Mouse (Mus musculus): Measurements from ENCODE around the gene Uchl4.
A peak's percentile ranks its signal among the peaks of the same experiment; 100 is the strongest.
"Not testable (repeated sequence)": the region's sequence is repeated elsewhere in the genome, so short reads cannot be mapped to it uniquely, and the experiment has no call there.

The Uchl4 gene

DNA sequence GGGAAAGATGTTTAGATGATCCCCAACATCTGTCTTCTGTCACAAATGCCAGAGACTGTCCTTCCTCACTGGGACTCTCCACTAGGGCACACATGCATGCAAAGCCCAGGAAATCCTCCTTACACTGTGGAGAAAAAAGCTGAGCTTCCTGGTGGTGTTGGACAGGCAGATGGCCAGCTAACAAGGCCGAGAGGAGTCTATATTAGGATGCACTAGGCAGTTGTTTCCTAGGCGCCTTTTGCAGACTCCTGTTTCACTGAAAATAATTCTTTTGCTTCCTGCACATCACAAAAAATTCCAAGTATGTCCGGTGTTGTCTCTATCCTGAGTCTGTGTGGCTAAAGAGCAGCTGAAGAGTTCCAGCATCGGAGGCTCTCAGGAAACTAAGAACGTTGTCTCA, 3.8 kb upstream of the Uchl4 start:
- DNase-seq (ENCODE audit: low read depth, low spot score): no peak

DNA sequence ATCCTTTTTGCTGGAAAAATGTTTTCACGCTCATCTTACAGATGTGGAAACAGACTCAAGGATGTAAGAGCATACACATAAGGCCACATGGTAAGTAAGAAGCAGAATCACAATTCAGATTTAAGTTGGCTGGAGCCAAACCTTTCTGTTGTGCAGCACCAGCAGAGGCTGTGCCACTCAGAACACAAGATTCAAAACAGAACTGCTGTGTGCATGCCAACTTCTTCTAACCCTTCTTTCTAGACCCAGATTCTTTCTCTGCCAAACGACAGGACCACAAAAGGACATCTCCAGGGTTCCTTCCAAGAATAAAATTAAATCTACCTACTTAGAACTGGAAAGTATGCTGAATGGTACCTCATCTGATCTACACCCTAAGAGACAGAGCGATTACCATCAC, 3.3 kb upstream of the Uchl4 start:
- DNase-seq (ENCODE audit: low read depth, low spot score): no peak

DNA sequence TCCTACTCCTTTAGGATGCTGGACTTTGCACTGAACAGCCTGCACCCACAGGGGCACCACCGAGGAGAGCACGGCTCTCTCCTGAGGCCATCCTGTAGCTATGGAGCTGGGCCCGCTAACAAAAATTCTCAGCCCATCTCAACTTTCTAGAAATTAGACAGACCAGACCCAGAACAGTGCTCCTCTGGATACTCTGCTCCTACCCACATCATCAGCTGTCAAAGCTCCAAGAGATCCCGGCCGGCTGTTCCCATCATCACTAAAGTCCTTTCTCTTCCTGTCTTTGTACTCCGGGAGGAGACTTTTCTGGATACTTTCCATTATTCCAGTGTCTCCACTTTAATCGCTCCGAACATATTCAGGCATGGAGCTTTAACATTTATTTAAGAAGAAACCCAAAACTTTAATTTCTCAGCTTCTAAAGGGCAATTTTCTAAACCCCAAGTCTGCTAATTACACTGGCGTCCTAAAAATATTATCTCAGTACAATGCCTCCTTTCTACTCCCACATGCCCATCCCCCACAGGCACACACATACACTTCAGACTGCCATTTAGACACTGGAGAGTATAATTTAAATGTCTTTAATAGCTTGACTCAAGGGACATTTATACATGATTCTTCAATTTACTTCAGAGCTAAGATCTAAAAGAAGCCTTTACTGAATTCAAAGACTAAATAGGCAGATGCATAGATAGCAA, 2.6 kb upstream of the Uchl4 start:
- no peak for DNase-seq (ENCODE audit: low read depth, low spot score)

DNA sequence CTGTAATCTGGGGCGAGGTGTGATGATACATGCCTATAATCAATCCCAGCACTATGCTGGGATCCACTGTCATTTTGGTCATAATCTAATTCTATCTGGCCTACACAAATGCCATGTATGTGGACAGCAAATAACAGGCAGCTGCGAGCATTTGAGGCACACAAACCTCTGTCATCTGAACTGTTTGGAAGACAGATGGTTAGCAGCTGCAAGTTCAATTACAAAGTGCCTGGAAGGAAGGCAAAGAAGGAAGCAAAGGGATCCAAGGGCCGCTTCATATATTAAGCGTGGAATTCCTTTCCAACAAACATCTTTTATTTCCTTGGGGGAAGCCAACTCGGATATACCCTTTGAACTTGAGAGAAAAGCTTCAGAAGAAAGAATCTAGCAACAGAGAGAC, 1.3 kb upstream of the Uchl4 start:
- peak; percentile 49 for DNase-seq (ENCODE audit: low read depth, low spot score)

DNA sequence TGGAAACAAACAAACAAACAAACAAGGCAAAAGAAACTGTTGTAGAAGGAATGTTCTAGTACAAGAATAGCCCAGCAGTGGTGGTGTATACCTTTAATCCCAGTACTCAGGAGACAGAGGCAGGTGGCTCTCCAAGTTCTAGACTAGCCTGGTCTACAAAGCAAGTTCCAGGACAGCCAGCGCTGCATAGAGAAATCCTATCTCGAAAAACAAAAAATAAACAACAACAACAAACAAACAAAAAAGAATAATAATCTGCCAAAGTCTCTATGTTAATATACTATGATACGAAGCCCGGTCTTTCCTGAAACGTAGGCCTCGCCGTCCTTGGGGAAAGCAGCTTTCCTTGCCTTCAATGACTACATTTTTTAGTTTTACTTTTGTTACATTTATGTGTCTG, 1.1 kb downstream of the Uchl4 start:
- no peak for DNase-seq (ENCODE audit: low read depth, low spot score)

DNA sequence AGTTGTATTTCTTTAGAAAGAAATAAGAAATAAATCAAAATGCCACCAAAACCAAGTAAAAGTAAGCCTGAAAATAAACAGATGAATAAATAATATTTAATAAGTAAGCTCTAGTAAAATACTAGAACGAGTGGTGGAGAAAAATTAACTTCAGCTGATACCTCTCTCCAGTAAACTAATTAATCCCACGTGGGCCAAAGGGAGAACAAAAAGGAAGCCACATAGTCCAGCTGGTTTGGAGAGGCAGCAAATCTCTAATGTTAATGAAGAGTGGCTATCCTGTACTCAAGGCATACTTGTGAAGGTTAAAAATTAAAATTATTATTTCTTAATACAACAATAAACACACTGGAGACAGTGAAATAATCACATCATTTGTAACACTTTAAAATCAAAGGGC, 5.1 kb downstream of the Uchl4 start:
- DNase-seq (ENCODE audit: low read depth, low spot score): no peak

DNA sequence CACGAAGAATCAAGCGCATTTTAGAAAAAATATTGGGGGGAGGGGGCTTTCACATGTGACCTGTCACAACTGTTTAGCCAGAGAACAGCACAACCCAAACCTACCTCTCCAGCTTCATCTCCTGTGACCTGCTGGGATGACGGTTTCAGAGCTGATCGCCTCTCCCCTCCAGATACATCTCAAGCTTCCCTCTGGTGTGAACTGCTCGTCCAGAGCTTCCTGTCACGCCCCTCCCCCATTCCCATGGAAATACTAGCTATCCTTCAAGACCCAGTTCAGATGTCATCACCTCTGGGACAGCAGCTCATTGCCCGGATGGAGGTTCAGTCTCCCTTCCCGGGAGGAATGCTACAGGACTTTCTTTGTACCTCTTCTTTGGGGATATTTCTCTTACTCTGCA, 5.7 kb downstream of the Uchl4 start:
- DNase-seq (ENCODE audit: low read depth, low spot score): no peak

DNA sequence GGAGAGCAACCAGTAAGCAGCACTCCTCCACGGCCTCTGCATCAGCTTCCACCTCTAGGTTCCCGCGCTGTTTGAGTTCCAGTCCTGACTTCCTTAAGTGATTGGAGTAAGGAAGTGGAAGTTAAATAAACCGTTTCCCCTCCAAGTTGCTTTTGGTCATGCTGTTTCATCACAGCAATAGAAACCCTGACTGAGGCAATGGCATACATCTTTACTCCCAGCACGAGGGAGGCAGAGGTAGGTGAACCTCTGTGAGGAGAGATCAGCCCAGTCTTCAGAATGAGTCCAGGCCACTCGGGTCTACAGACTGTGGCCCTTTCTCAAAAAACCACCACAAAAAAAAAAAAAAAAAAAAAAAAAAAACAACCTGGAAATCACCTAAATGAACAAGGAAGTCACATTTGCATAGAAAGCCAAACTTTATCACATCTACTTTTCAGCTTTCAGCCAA, 7.4 kb downstream of the Uchl4 start:
- DNase-seq (ENCODE audit: low read depth, low spot score): no peak

DNA sequence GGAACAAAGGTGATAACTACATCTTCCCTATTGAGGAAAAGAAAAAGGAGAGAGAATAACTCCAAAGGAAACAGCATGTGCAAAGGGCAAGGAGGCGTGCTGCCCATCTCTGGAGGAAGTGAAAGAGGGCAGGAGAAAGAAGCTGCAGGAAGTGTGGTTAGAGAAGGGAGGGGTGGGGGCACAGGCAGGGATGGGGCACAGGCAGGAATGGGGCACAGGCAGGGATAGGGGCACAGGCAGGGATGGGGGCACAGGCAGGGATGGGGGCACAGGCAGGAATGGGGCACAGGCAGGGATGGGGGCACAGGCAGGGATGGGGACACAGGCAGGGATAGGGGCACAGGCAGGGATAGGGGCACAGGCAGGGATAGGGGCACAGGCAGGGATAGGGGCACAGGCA, 14.4 kb downstream of the Uchl4 start:
- no peak for DNase-seq (ENCODE audit: low read depth, low spot score)

DNA sequence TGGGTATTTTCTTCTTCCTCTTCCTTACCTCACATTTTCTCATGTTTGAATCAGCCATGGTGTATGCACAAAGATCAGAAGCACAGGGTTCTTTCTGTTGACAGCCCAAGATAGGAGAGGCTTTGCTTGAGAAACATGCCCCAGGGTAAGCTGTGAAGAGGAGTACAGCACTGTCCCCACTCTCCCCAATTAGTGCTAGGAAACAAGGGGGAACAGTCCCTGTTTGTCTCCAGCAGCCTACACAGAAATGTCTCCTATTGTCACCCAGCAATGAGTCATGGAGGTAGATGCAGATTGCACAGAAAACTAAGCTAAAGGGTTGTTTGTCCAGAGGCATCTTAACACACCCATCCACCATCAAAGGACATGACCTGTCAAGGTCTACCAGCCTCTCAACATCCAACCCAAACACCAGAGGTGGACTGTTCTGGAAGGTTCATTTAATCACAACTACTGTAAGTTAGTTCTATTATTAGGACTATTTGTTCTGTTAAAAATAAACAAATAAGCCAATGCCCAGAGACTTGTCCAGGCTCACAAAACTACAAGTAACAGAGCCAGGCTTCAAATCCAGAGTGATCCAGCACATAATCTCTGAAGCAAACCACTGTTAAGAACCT, 15.2 kb downstream of the Uchl4 start:
- no peak for DNase-seq (ENCODE audit: low read depth, low spot score)

DNA sequence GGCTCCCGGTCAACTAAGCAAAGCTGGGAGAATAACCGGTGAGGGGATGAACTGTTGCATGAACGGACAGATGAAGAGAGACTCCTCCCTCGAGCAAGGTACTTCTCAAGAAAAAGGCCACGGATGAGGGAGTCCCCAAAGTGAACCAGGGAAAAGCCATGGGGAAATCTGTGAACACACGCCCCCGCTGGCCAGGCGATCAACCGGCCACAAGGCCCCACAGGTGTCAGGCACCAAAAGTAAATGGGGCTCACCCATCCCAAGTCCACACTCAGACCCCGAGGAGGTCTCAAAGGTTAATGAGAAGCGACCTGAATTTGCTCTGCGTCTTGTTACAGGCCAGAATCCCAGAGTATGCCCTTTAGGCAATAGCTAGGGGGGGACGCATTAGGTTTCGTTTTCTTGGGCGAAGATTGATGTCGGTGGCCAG, 17.6 kb downstream of the Uchl4 start:
- no peak for DNase-seq (ENCODE audit: low read depth, low spot score)

DNA sequence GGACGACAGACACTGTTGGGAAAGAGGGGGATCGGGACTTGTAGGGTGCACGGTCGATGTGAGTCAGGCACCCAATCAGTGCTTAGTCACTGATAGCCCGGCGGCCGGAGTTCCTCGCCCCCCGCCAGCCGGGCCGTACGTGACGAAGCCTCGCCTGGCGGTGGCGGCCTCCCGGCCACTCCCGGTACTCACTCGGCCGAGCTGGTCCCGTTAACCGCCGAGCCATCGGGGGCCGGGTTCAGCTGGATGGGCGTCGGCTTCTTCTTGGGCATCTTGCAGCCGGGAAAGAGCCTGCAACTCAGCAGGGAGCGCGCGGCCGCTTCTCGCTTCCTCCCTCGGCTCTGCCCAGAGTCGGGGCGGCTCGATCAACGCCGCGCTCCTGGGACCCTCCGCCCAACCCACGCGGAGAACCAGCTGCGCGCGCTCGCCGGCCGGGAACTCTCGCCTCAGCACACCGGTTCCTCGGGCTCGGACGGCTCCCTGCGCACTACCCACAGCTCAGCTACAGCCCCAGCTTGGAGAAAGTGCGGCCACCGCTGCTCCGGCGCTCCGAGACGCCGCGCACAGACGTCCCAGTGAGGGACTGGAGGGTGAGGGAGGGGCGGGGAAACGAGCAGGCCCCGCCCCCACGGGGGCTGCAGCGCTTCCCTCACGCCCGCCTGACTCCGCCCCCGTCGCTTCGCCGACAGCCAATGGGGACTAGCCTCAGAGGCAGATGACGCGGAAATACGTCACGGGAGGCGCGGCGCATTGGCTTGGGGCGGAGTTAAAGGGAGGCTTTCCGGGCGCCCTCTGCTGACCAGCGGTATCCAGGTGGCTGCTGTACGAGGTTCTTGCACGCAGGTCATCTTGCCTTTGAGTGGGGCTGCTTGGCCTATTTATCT, 18.3 kb downstream of the Uchl4 start, which contains the start of gene Map2k1:
TSS of gene Map2k1 (minus strand) at position 611 of the 884 bp plus-strand sequence.
- peak; percentile 99 for DNase-seq (ENCODE audit: low read depth, low spot score)

DNA sequence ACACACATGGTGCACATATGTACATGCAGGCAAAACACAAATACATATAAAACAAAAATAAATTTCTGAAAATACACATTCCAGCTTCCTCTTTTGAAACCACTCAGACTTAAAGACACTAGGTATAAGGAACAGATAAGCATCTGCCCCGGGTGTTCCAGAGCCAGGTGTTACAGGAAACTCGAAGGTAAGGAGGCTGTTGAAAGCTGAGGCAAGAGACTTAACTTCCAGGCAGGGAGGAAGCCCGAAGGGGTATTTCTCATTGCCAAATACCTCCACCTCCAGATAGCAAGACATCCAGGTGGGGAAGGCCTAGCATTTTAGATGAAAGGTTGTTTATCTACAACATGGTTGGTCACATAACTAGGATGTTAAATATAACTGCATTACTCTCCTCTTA, 20.4 kb downstream of the Uchl4 start:
- no peak for DNase-seq (ENCODE audit: low read depth, low spot score)

DNA sequence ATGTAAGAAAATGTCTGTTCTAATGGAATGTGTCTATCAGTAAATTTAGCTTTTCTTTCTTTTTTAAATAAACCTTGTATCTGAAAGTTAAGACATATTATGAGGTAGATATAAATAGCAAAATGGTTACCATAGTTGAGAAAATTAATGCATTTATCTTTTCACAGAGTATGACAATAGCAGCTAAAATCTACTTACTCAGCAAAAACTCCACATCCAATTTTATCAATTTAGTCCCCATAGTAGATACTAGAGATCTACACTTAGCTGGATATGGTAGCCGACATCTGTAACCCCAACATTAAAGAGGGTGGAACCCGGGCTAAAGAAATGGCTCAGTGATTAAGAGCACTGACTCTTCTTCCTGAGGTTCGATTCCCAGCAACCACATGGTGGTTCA, 21.2 kb downstream of the Uchl4 start:
- DNase-seq (ENCODE audit: low read depth, low spot score): no peak

DNA sequence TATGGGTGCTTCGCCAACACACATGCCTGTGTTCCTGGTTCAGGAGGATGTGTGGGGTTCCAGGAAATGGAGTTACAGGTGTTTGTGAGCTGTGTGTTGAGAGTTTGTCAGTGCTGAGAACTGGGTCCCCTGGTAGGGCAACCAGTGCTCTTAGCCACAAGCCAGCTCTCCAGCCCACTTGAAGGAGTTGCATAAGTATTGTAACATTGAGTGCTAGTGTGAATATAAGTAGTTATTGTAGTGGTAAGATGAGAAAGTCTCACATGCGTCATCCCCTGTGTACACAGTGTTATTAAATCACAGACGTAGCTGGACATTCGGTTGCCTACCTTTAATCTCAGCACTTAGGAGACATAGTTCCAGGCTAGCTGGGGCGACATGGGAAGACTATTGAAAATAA, 24.9 kb downstream of the Uchl4 start:
- DNase-seq (ENCODE audit: low read depth, low spot score): no peak

DNA sequence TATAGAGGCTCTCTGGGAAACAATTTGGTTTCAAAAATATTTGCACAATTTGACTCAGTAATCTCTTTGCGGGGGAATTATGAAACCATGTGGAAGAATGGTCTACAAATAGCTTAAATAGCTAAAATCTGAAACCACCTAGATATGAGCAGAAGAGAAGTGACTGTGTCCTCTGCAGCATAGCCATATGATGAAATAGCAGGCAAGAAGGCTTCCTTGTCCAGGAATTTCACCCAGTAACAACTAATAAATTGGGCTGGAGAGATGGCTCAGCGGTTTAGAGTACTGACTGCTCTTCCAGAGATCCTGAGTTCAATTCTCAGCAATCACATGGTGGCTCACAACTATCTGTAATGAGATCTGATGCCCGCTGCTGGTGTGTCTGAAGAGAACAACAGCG, 26.0 kb downstream of the Uchl4 start:
- DNase-seq (ENCODE audit: low read depth, low spot score): no peak

DNA sequence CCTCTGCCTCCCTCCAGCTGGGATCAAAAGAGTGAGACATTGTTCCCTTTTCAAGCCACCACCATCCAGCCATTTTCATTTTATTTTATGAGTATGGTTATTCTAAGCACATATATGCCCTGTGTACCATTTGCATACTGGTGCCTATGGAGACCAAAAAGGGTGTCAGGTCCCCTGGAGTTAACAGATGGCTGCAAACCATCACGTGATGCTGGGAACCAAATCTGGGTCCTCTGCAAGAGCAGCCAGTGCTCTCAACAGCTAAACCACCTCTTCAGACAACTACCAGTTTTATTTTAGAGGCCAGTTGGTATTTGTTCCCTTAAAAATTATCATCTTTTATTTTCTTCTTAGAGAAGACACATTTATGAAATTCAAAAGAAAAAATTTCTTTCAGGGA, 29.8 kb downstream of the Uchl4 start:
- DNase-seq (ENCODE audit: low read depth, low spot score): no peak

DNA sequence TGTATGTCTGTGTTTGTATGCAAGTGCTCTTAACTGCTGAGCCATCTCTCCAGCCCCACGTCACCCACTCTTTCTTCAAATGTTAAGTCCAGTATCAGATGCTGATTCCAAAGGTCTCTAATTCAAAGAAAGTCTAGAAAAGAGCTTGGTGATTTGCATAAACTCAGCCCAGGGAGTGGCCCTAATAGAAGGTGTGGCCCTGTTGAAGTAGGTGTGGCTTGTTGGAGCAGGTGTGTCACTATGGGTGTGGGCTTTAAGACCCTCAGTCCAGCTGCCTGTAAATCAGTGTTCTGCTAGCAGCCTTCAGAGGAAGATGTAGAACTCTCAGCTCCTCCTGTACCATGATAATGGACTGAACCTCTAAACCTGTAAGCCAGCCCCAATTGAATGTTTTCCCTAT, 32.2 kb downstream of the Uchl4 start:
- no peak for DNase-seq (ENCODE audit: low read depth, low spot score)

DNA sequence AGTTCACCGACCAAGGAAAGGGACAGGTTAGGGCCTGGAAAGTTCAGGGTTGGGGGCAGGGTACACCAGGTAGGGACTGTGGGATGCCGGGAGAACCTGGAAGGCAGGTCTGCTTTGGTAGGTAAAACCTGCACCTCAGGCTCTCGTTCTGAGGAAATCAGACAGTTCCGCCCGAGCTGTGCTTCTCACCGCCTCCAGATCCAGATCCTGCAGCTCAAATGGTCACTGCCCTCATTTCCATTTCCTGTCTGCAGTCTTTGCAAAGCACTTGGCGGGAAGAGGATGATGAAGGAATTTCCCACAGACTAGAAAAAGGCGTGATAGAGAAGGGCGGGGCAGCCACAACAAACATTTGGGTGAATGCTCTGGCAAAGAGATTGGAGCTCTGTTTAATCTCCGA, 33.2 kb downstream of the Uchl4 start:
- DNase-seq (ENCODE audit: low read depth, low spot score): no peak

DNA sequence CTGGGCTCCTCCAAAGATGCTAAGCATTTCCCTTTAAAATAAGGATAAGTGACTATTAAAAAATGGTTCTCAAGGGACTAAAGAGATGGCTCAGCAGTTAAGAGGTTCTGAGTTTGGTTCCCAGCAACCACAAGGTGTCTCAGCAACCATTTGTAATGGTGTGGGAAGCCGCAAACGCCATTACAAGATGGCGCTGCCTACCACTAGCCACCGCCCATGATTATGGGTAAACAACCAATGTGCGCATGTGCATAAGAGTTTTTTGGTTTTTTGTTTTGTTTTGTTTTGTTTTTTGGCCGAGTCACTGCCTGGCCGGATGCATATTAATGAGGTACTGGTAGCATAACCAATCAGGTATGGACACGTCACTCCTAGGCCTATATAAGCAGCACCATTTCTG, 33.8 kb downstream of the Uchl4 start:
- not testable (repeated sequence) for DNase-seq (ENCODE audit: low read depth, low spot score)

DNA sequence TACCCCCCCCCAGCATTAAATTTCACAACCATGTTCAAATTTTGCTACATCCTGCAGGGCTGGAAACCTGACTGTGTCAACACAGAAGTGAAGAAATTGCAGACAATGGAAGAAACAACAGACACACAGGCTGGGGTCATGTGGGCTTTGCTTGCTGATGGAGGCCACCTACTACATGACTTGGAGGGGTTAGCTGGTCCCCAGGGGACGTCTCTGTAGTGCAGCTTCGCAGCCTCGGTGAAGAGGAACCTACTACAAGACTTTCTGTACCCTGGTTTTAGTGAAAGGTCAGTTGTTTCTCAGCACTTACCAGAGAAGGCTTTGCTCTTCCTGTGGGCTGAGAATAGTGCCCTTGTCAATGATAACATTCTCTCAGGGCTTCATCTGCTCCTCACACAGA, 36.2 kb downstream of the Uchl4 start:
- DNase-seq (ENCODE audit: low read depth, low spot score): no peak

DNA sequence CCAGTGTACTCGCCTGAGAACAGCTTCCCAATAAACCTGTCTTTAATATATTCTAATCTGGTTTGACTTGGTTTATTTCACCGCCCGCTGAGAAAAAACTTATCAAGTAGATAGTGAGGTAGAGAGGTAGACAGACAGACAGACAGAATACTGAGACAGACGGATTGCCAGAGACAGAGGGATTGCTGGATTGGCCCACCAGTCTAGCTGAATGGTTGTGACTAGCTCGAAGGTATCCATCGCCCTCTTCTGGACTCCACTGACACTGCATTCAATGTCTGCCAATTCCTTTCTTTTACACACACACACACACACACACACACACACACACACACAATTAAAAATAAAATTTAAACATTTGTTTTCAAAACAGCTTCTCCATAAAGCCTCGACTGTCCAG, 37.6 kb downstream of the Uchl4 start:
- peak; percentile 13 for DNase-seq (ENCODE audit: low read depth, low spot score)

DNA sequence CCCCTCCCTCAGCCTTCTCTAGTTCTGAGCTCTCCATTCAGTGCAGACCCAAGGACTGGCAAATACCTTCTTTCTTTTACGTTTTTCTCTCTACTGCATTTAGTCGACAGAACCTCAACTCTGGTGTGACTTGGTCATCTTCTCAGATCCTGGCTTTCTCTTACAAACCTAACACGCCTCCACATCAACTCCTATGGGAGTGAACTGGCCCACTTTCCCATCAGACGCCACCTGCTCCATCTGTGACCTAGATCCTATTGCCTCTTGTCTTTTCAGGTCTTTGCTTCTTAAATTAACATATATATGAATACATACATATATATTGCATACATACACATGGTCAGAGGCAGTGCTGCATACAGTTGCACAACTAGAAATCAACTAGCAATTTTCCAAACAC, 38.8 kb downstream of the Uchl4 start:
- no peak for DNase-seq (ENCODE audit: low read depth, low spot score)
